Mouse (Mus musculus) heart, postnatal 14 days (tissue): Measurements from ENCODE around the gene Slc22a13. TPM values are rescaled to one million over a fixed set of nuclear protein-coding genes. Genes with fewer than 3 reads are reported as not detected.

ENCODE experiments used
- DNase-seq, 2 experiments: peaks; one replicate each; pipeline ENCODE4 v3.0.0; 2021 to 2022
- intact Hi-C: fragments of 180-260 bp; cut with DNase I; formaldehyde crosslinking; loops from one replicate; pipeline ENCODE4 v1.15.1; 2025
- total RNA-seq, 2 experiments: library from RNA; stranded (reverse); gene quantifications; 2 replicates each; pipeline ENCODE4 v1.2.3; 2021

Gene Slc22a13
- total RNA-seq, 2 experiments from 2014 or later, result not detected

- intact Hi-C loops, result no loop called here
- DNase-seq, result no peak
Measured at GRCm38 (mm10) chr9:119144696-119145095, 64.2 kb downstream of the Slc22a13 start.

GRCm38 (mm10) chr9:119143372-119143771, 65.5 kb downstream of the Slc22a13 start:
- intact Hi-C loops, result no loop called here
- no peak for DNase-seq

Other genes starting within 250 kb of the Slc22a13 start
- 1 to 10 TPM in 1 of 2 experiments, under 1 TPM in 1; 0.74 to 1.4 TPM for gene Vill, start 156.3 kb downstream of the Slc22a13 start, total RNA-seq
- 10 to 100 TPM; 14.2 to 18.6 TPM for gene Plcd1, start 115.6 kb downstream of the Slc22a13 start, total RNA-seq
- gene Dlec1, start 106.6 kb downstream of the Slc22a13 start, total RNA-seq, result under 1 TPM; 0.34 to 0.65 TPM
- 1 to 10 TPM; 1.3 to 2.6 TPM for gene Acaa1b, start 52.0 kb downstream of the Slc22a13 start, total RNA-seq
- gene Gm47289, start 49.9 kb downstream of the Slc22a13 start, total RNA-seq, result not detected
- 10 to 100 TPM; 37.8 to 39.9 TPM for gene Oxsr1, start 113.3 kb upstream of the Slc22a13 start, total RNA-seq
- gene Acaa1a, start 130.6 kb upstream of the Slc22a13 start, total RNA-seq, result 10 to 100 TPM; 81.0 to 81.7 TPM
- gene Myd88, start 132.3 kb upstream of the Slc22a13 start, total RNA-seq, result 10 to 100 TPM; 15.7 to 16.4 TPM
- gene Xylb, start 148.3 kb upstream of the Slc22a13 start, total RNA-seq, result under 1 TPM; 0.24 to 0.29 TPM
- under 1 TPM in 1 of 2 experiments, not detected in 1; 0.22 TPM for gene Slc22a14, start 156.5 kb upstream of the Slc22a13 start, total RNA-seq
- 1 to 10 TPM; 5.7 to 6.7 TPM for gene Acvr2b, start 193.0 kb upstream of the Slc22a13 start, total RNA-seq
- gene Exog, start 235.8 kb upstream of the Slc22a13 start, total RNA-seq, result 1 to 10 TPM; 2.4 to 3.2 TPM